Mouse (Mus musculus) cortical plate, adult 2 months (tissue): ENCODE data around the gene Clip4.

Source experiments
- CTCF ChIP-seq: fragments of 200-500 bp; IDR thresholded peaks from 2 replicates; pipeline ENCODE4 v1.5.1; 2011; ENCODE audit warnings: mild to moderate bottlenecking, control low read depth, low read length; ENCODE audit not compliant: insufficient read depth; ENCODE audit errors: extremely low read depth
- POLR2A ChIP-seq: fragments of 200-500 bp; IDR thresholded peaks from 2 replicates; pipeline ENCODE4 v1.6.1; 2011; ENCODE audit warnings: mild to moderate bottlenecking, low read length, control low read depth; ENCODE audit not compliant: insufficient read depth; ENCODE audit errors: extremely low read depth

- no peak for TF ChIP-seq CTCF
- no peak for TF ChIP-seq POLR2A
Observed at GRCm38 (mm10) chr17:71746114-71746513, 22.2 kb upstream of the Clip4 start.
